Mouse (Mus musculus) kidney, adult 18-20 months (tissue): Measurements from ENCODE around the gene Ncs1.
A peak's percentile ranks its signal among the peaks of the same experiment; 100 is the strongest.

Source experiments
- DNase-seq: peaks from one replicate; pipeline ENCODE4 v3.0.0; 2021

Ncs1 gene

GRCm38 (mm10) chr2:31245491-31246141 lies at the start of gene Ncs1:
Ncs1 (plus strand) TSS chr2:31245823.
- peak; percentile 79 for DNase-seq

- no peak for DNase-seq
These were observed 47.0 kb upstream of the Ncs1 start for GRCm38 (mm10) chr2:31198621-31199020.

GRCm38 (mm10) chr2:31200051-31200450 lies 45.6 kb upstream of the Ncs1 start:
- no peak for DNase-seq

- no peak for DNase-seq
These were observed 43.8 kb upstream of the Ncs1 start for GRCm38 (mm10) chr2:31201851-31202250.

- DNase-seq, result no peak
These were observed 43.3 kb upstream of the Ncs1 start for GRCm38 (mm10) chr2:31202357-31202756.

- DNase-seq, result no peak
These were observed 42.7 kb upstream of the Ncs1 start for GRCm38 (mm10) chr2:31202956-31203355.

GRCm38 (mm10) chr2:31204677-31205076 lies 40.9 kb upstream of the Ncs1 start:
- DNase-seq, result no peak

- no peak for DNase-seq
These were observed 39.4 kb upstream of the Ncs1 start for GRCm38 (mm10) chr2:31206211-31206610.

- DNase-seq, result no peak
These were observed 38.7 kb upstream of the Ncs1 start for GRCm38 (mm10) chr2:31206882-31207281.

GRCm38 (mm10) chr2:31208544-31209142 lies 37.0 kb upstream of the Ncs1 start:
- DNase-seq, result no peak

GRCm38 (mm10) chr2:31209525-31209924 lies 36.1 kb upstream of the Ncs1 start:
- no peak for DNase-seq

GRCm38 (mm10) chr2:31210144-31210847 lies 35.3 kb upstream of the Ncs1 start:
- no peak for DNase-seq

GRCm38 (mm10) chr2:31211204-31211603 lies 34.4 kb upstream of the Ncs1 start:
- DNase-seq, result no peak

GRCm38 (mm10) chr2:31214211-31214796 lies 31.3 kb upstream of the Ncs1 start:
- DNase-seq, result no peak

- DNase-seq, result no peak
These were observed 27.0 kb upstream of the Ncs1 start for GRCm38 (mm10) chr2:31218611-31219010.

GRCm38 (mm10) chr2:31219470-31219869 lies 26.2 kb upstream of the Ncs1 start:
- DNase-seq, result no peak

GRCm38 (mm10) chr2:31220844-31221243 lies 24.8 kb upstream of the Ncs1 start:
- DNase-seq, result no peak

GRCm38 (mm10) chr2:31221582-31221981 lies 24.0 kb upstream of the Ncs1 start:
- no peak for DNase-seq

GRCm38 (mm10) chr2:31228768-31229311 lies 16.8 kb upstream of the Ncs1 start:
- no peak for DNase-seq

- no peak for DNase-seq
These were observed 6.4 kb upstream of the Ncs1 start for GRCm38 (mm10) chr2:31239203-31239696.

- no peak for DNase-seq
These were observed 5.8 kb upstream of the Ncs1 start for GRCm38 (mm10) chr2:31239833-31240232.

- DNase-seq, result no peak
These were observed 4.0 kb upstream of the Ncs1 start for GRCm38 (mm10) chr2:31241639-31242038.

- no peak for DNase-seq
These were observed 1.4 kb upstream of the Ncs1 start for GRCm38 (mm10) chr2:31244216-31244615.
